Mouse (Mus musculus): ENCODE data around the gene Ptpn12. TPM values are rescaled to one million over a fixed set of nuclear protein-coding genes. Genes with fewer than 3 reads are reported as not detected.

Ptpn12 gene
- polyA plus RNA-seq, 1 experiment from 2014 or later = 29.6 TPM

DNA sequence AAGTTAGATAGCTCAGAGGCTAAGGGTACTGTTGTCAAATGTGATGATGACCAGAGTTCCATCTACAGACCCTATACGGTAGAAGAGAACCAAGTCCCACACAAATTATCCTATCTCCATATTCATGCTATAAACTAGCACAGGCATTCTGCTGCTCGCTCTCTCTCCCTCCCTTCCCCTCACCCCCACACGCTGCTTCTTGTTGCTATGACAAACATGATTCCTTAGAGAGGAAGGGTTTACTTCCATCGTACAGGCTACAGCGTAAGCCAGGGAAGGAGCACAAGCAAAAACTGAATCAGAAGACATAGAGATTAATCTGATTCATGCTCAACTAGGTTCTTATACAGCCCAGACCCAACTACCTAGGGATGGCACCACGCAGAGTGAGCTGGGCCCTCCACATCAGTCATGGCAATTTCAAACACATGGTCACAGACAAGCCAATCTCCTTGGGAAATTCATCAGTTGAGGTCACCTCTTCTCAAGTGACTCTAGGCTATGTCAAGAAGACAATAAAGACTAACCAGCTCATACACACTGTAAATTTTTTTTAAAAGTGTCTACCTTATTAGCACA, 21.2 kb downstream of the Ptpn12 start:
- no peak overlapping the region for H3K9ac ChIP-seq (ENCODE audit: low read length)
- H3K27ac ChIP-seq (ENCODE audit: low read depth, low read length) = no peak overlapping the region
- no peaks in the 10 kb centered on the region for H3K9me3 ChIP-seq (ENCODE audit: control insufficient read depth, low read length)
- WGBS = 82% methylated on average over 6 of the region's 6 CpGs
- DNase-seq (ENCODE audit: low spot score, missing footprints) (no peak), ATAC-seq (ENCODE audit: low FRiP score) (peak; percentile 46; the same call in 1 of the 2 replicates)
- H3K27me3 ChIP-seq (ENCODE audit: control insufficient read depth, insufficient read depth, low read length) = no peaks in the 10 kb centered on the region
- no peak overlapping the region for H3K4me2 ChIP-seq
- H3K4me3 ChIP-seq (ENCODE audit: low read depth, low read length) = no peak overlapping the region
- H3K4me1 ChIP-seq (ENCODE audit: control insufficient read depth, insufficient read depth, low read length) = no peaks in the 10 kb centered on the region
- no peaks in the 10 kb centered on the region for H3K36me3 ChIP-seq (ENCODE audit: control insufficient read depth, insufficient read depth, low read length)

DNA sequence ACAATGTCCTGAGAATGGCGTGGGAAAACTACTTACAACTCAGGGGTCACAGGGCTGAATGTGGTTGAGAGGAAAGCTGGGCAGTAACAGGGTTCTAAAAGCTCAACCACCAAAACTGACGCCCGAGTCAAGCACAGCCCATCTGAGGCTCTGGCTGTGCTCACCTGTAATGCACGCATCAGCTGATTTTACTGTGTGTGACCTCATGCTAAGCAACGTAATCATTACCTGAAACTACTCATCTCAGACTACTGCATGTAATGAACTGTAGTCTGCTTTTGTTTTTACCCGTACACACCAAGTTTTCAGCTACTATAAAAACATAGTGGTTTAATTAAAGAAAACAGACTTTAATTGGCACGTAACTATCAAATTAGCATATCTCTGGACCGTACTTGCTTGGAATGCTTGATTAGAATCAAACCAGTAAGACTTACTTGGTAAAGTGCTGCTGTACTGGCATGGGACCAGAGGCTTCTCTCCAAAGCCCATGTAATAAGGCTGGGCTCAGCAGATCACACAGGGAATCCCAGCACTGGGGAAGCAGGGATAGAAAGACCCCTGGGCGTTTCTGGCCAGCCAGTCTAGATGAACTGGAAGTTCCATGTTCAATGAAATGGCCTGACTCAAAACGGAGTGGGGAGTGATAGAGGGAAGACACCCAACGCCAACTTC, 22.2 kb downstream of the Ptpn12 start:
- Histone ChIP-seq H3K36me3 (ENCODE audit: control insufficient read depth, insufficient read depth, low read length) (no peaks in the 10 kb centered on the region; the same call in 1 of the 2 replicates), H3K9ac (ENCODE audit: low read length) (no peak overlapping the region), H3K9me3 (ENCODE audit: control insufficient read depth, low read length) (no peaks in the 10 kb centered on the region), H3K4me3 (ENCODE audit: low read depth, low read length) (no peak overlapping the region), H3K4me1 (ENCODE audit: control insufficient read depth, insufficient read depth, low read length) (no peaks in the 10 kb centered on the region), H3K4me2 (no peak overlapping the region), H3K27me3 (ENCODE audit: control insufficient read depth, insufficient read depth, low read length) (no peaks in the 10 kb centered on the region), H3K27ac (ENCODE audit: low read depth, low read length) (no peak overlapping the region)
- DNase-seq (ENCODE audit: low spot score, missing footprints) = no peak
- 77% methylated on average over 11 of the region's 11 CpGs for WGBS
- no peak for ATAC-seq (ENCODE audit: low FRiP score)

DNA sequence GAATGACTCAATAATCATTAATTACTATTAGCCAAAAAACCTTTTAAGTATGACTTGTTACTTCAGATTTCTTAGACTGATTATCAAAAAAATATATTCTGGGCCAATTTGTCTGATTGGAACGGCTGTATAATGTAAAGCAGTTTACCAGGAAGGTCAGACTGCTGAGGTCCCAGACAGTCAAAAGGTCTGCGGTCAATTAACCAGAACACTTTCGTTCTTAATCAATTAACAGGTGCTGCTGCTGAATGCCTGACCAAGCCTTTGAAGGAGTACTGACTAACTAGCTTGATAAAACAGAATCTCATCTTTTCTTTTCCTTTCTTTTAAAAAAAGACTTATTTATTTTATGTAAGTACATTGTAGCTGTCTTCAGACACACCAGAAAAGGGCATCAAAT, 23.1 kb downstream of the Ptpn12 start:
- no peaks in the 10 kb centered on the region for H3K9me3 ChIP-seq (ENCODE audit: control insufficient read depth, low read length)
- H3K36me3 ChIP-seq (ENCODE audit: control insufficient read depth, insufficient read depth, low read length) = no peaks in the 10 kb centered on the region; the same call in 1 of the 2 replicates
- 79% methylated on average over 3 of the region's 3 CpGs for WGBS

DNA sequence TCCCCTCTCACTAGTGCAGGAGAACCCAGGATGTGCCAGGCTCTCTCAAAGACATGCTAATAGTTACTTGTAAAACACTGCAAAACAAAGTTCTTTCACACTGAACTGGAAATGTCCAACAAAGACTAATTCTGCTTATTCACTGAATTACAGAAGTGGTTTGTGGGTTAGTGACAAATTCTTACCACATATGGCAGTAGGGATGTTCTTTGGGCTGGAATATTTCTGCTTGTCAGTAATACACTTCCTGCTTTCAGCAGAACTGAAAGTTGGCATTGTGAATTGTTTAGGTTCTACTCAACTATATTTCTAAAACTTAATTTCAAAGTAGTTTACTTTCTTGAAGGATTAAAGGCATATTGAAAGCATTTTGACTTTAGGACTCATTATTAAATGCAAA, 25.5 kb downstream of the Ptpn12 start:
- Histone ChIP-seq H3K36me3 (ENCODE audit: control insufficient read depth, insufficient read depth, low read length) (no peaks in the 10 kb centered on the region; the same call in 1 of the 2 replicates), H3K4me3 (ENCODE audit: low read depth, low read length) (no peak overlapping the region), H3K27ac (ENCODE audit: low read depth, low read length) (no peak overlapping the region), H3K4me1 (ENCODE audit: control insufficient read depth, insufficient read depth, low read length) (no peaks in the 10 kb centered on the region), H3K4me2 (no peak overlapping the region), H3K9ac (ENCODE audit: low read length) (no peak overlapping the region), H3K9me3 (ENCODE audit: control insufficient read depth, low read length) (no peaks in the 10 kb centered on the region), H3K27me3 (ENCODE audit: control insufficient read depth, insufficient read depth, low read length) (no peaks in the 10 kb centered on the region)
- DNase-seq (ENCODE audit: low spot score, missing footprints) = no peak
- no peak for ATAC-seq (ENCODE audit: low FRiP score)

More for the DNA sequence above, 23.1 kb downstream of the Ptpn12 start:
- Histone ChIP-seq H3K9ac (ENCODE audit: low read length) (no peak overlapping the region), H3K4me1 (ENCODE audit: control insufficient read depth, insufficient read depth, low read length) (no peaks in the 10 kb centered on the region), H3K4me2 (no peak overlapping the region), H3K27me3 (ENCODE audit: control insufficient read depth, insufficient read depth, low read length) (no peaks in the 10 kb centered on the region), H3K4me3 (ENCODE audit: low read depth, low read length) (no peak overlapping the region), H3K27ac (ENCODE audit: low read depth, low read length) (no peak overlapping the region)
- ATAC-seq (ENCODE audit: low FRiP score) (no peak), DNase-seq (ENCODE audit: low spot score, missing footprints) (peak; percentile 68)

DNA sequence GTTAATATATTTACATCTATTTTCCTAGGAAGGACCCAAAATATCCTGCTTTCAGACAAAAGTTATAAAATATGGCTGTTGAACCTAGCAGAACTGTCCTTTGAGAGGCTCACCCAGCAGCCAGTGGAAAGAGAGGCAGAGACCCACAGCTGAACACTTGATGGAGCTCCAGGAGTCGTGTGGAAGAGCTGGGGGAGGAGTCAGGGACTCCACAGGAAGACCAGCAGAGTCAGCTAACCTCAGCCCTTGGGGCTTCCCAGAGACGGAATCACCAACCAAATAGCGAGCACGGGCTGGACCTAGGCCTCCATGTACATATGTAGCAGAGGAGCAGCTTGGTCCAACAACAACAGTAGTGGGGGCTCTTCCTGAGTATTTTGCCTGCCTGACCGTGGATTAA, 38.6 kb downstream of the Ptpn12 start:
- H3K27me3 ChIP-seq (ENCODE audit: control insufficient read depth, insufficient read depth, low read length) = no peaks in the 10 kb centered on the region
- no peak overlapping the region for H3K27ac ChIP-seq (ENCODE audit: low read depth, low read length)
- H3K9me3 ChIP-seq (ENCODE audit: control insufficient read depth, low read length) = no peaks in the 10 kb centered on the region
- H3K4me1 ChIP-seq (ENCODE audit: control insufficient read depth, insufficient read depth, low read length) = no peaks in the 10 kb centered on the region
- WGBS = 66% methylated on average over 5 of the region's 5 CpGs
- ATAC-seq (ENCODE audit: low FRiP score) (no peak), DNase-seq (ENCODE audit: low spot score, missing footprints) (no peak)
- H3K4me2 ChIP-seq = no peak overlapping the region
- H3K36me3 ChIP-seq (ENCODE audit: control insufficient read depth, insufficient read depth, low read length) = peaks cover 9% of the 10 kb centered on the region
- H3K4me3 ChIP-seq (ENCODE audit: low read depth, low read length) = no peak overlapping the region
- no peak overlapping the region for H3K9ac ChIP-seq (ENCODE audit: low read length)

DNA sequence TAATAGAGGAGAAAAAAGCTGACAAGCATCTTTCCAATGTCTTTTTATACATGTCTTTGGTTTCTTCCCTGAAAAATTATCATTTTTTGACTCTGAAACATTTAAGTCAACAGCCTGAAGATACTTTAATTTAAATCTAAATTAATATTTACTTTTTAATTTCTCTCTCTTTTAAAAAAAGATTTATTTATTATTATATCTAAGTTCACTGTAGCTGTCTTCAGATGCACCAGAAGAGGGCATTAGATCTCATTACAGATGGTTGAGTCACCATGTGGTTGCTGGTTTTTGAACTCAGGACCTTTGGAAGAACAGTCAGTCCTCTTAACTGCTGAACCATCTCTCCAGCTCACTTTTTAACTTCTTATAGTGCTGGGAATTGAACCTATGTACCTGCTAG, 44.8 kb downstream of the Ptpn12 start:
- Histone ChIP-seq H3K4me1 (ENCODE audit: control insufficient read depth, insufficient read depth, low read length) (no peaks in the 10 kb centered on the region), H3K9ac (ENCODE audit: low read length) (no peak overlapping the region), H3K4me3 (ENCODE audit: low read depth, low read length) (no peak overlapping the region), H3K27me3 (ENCODE audit: control insufficient read depth, insufficient read depth, low read length) (no peaks in the 10 kb centered on the region), H3K9me3 (ENCODE audit: control insufficient read depth, low read length) (no peaks in the 10 kb centered on the region), H3K4me2 (no peak overlapping the region), H3K36me3 (ENCODE audit: control insufficient read depth, insufficient read depth, low read length) (peaks cover 9% of the 10 kb centered on the region), H3K27ac (ENCODE audit: low read depth, low read length) (no peak overlapping the region)
- no peak for DNase-seq (ENCODE audit: low spot score, missing footprints)
- no peak for ATAC-seq (ENCODE audit: low FRiP score)

DNA sequence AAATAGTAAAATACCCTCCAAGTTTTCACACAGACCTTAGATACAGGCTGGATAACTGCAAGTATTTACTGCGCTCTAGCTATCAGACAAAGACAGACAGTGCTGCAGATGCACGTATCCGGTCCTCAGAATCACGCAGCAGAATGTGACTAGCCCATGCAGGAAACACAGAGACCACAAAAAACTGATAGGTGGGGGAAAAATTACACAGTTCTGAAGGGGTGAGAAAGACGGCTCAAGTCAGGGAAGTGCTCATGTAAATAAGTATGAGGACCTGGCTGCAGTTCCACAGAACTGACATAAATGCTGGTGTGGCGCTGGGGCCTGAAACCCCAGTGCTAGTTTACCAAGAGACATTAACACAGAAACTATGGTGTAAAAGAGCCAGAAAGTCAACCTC, 53.0 kb downstream of the Ptpn12 start:
- Histone ChIP-seq H3K27ac (ENCODE audit: low read depth, low read length) (no peak overlapping the region), H3K27me3 (ENCODE audit: control insufficient read depth, insufficient read depth, low read length) (no peaks in the 10 kb centered on the region), H3K4me2 (no peak overlapping the region), H3K9me3 (ENCODE audit: control insufficient read depth, low read length) (no peaks in the 10 kb centered on the region), H3K9ac (ENCODE audit: low read length) (no peak overlapping the region), H3K4me3 (ENCODE audit: low read depth, low read length) (no peak overlapping the region), H3K36me3 (ENCODE audit: control insufficient read depth, insufficient read depth, low read length) (peaks cover 20% of the 10 kb centered on the region), H3K4me1 (ENCODE audit: control insufficient read depth, insufficient read depth, low read length) (no peaks in the 10 kb centered on the region)
- ATAC-seq (ENCODE audit: low FRiP score) (no peak), DNase-seq (ENCODE audit: low spot score, missing footprints) (no peak)
- WGBS = 87% methylated on average over 6 of the region's 6 CpGs

DNA sequence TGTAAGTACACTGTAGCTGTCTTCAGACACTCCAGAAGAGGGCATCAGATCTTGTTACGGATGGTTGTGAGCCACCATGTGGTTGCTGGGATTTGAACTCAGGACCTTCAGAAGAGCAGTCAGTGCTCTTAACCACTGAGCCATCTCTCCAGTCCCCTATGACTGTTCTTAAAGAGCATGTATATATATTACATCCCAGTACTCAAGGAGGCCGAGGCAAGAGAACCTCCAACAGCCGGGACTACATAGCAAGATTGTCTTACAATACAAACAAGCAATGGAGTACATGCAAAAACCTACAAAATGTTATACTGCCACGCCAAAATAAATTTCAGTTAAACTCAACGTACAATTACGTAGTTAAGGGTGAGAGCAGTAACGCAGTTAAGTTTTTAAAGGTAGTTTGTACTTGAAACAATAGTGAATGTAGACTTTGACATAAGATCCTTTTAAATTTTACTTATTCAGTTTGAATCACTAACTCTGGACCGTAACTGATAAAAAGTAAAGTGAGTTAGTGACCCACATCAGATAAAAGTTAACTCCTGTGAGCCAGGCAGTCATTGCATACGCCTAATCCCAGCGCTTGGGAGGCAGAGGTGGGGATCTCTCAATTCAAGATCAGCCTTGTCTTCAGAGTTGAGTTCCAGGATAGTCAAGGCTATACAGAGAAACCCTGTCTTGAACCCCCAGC, 53.9 kb downstream of the Ptpn12 start:
- Histone ChIP-seq H3K4me2 (no peak overlapping the region), H3K27me3 (ENCODE audit: control insufficient read depth, insufficient read depth, low read length) (no peaks in the 10 kb centered on the region), H3K9ac (ENCODE audit: low read length) (no peak overlapping the region), H3K4me1 (ENCODE audit: control insufficient read depth, insufficient read depth, low read length) (no peaks in the 10 kb centered on the region), H3K36me3 (ENCODE audit: control insufficient read depth, insufficient read depth, low read length) (peaks cover 27% of the 10 kb centered on the region), H3K27ac (ENCODE audit: low read depth, low read length) (no peak overlapping the region), H3K4me3 (ENCODE audit: low read depth, low read length) (no peak overlapping the region), H3K9me3 (ENCODE audit: control insufficient read depth, low read length) (no peaks in the 10 kb centered on the region)
- DNase-seq (ENCODE audit: low spot score, missing footprints) (no peak), ATAC-seq (ENCODE audit: low FRiP score) (no peak)
- WGBS = 93% methylated on average over 10 of the region's 10 CpGs

DNA sequence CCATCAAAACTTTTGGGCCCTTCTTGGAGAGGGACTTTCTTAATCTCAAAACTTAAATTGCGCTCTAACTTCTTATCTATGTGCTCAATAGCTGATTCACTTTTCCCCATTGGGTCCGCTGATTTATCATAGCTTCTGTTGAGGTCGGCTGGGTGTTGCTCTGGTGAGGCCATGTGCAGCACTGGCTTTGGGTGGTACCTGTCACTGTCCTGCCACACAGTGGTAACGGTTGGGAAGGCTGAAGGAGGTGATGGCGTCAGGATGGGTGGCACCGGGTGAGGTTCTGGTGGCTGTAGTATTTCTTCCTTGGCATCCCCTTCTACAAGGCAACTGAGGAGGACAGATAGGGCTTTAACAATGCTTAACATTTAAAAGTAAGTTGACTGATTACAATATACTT, 57.3 kb downstream of the Ptpn12 start:
- no peak overlapping the region for H3K9ac ChIP-seq (ENCODE audit: low read length)
- ATAC-seq (ENCODE audit: low FRiP score) (no peak), DNase-seq (ENCODE audit: low spot score, missing footprints) (no peak)
- H3K27ac ChIP-seq (ENCODE audit: low read depth, low read length) = no peak overlapping the region
- 93% methylated on average over 6 of the region's 6 CpGs for WGBS
- no peak overlapping the region for H3K4me2 ChIP-seq
- H3K9me3 ChIP-seq (ENCODE audit: control insufficient read depth, low read length) = no peaks in the 10 kb centered on the region
- H3K27me3 ChIP-seq (ENCODE audit: control insufficient read depth, insufficient read depth, low read length) = no peaks in the 10 kb centered on the region
- peaks cover 39% of the 10 kb centered on the region for H3K36me3 ChIP-seq (ENCODE audit: control insufficient read depth, insufficient read depth, low read length)
- H3K4me1 ChIP-seq (ENCODE audit: control insufficient read depth, insufficient read depth, low read length) = no peaks in the 10 kb centered on the region
- no peak overlapping the region for H3K4me3 ChIP-seq (ENCODE audit: low read depth, low read length)
